Mouse (Mus musculus): Measurements from ENCODE around the gene Pde2a.

- TF ChIP-seq CTCF (IDR thresholded peaks at IDR 0.05) (no peak), POLR2A (IDR thresholded peaks at IDR 0.05; ENCODE audit: insufficient read depth, low read depth, low read length) (no peak)
Observed at GRCm38 (mm10) chr7:101454479-101454878, 33.0 kb downstream of the Pde2a start.
